Mouse (Mus musculus) kidney, adult 2 months (tissue): ENCODE measurements around the gene Slc22a14.

Source experiments
- CTCF ChIP-seq: fragments of 200-500 bp; conservative IDR thresholded peaks from 2 replicates; pipeline ENCODE4 v1.5.1; 2011; ENCODE audit warnings: low read depth, mild to moderate bottlenecking, control low read depth, low read length, moderate library complexity, mixed read lengths; ENCODE audit not compliant: insufficient read depth, insufficient read length
- POLR2A ChIP-seq: fragments of 200-500 bp; IDR thresholded peaks from one replicate; pipeline ENCODE4 v1.6.1; 2011; ENCODE audit warnings: low read depth, low read length, control low read depth

GRCm38 (mm10) chr9:119155416-119155815 lies 209.9 kb downstream of the Slc22a14 start:
- TF ChIP-seq CTCF (no peak), POLR2A (no peak)
